Mouse (Mus musculus) hindbrain, embryonic 10.5 days (tissue): ENCODE data around the gene Selenbp1. TPM values are rescaled to one million over a fixed set of nuclear protein-coding genes. Genes with fewer than 3 reads are reported as not detected.
"Not testable (repeated sequence)": the region's sequence is repeated elsewhere in the genome, so short reads cannot be mapped to it uniquely, and the experiment has no call there.

ENCODE experiments used
- DNase-seq: peaks from one replicate; pipeline ENCODE4 v3.0.0-alpha.2; 2017; ENCODE audit warnings: low spot score
- H3K27ac ChIP-seq: fragments of 300-500 bp; sonication (generic); 2 replicates; pipeline ENCODE4 v1.5.1; 2016; ENCODE audit warnings: mild to moderate bottlenecking, moderate library complexity
- H3K27me3 ChIP-seq: fragments of 300-500 bp; sonication (generic); 2 replicates; pipeline ENCODE4 v1.6.1; 2016; ENCODE audit warnings: mild to moderate bottlenecking; ENCODE audit not compliant: poor library complexity, insufficient read depth, severe bottlenecking
- H3K36me3 ChIP-seq: fragments of 300-500 bp; sonication (generic); 2 replicates; pipeline ENCODE4 v1.6.1; 2016; ENCODE audit warnings: mild to moderate bottlenecking, moderate library complexity
- H3K4me1 ChIP-seq: fragments of 300-500 bp; sonication (generic); replicated peaks from 2 replicates; pipeline ENCODE4 v1.6.1; 2016; ENCODE audit warnings: mild to moderate bottlenecking
- H3K4me3 ChIP-seq: fragments of 300-500 bp; sonication (generic); 2 replicates; pipeline ENCODE4 v1.5.1; 2016; ENCODE audit warnings: mild to moderate bottlenecking, moderate library complexity
- H3K9me3 ChIP-seq: fragments of 300-500 bp; sonication (generic); 2 replicates; pipeline ENCODE4 v1.6.1; 2016; ENCODE audit warnings: mild to moderate bottlenecking, moderate library complexity
- WGBS: fragments of 180-500 bp; shearing (Covaris S2); methylation state at CpG from one replicate; pipeline ENCODE4 v1.1.7; 2016; 5-methylcytosine and 5-hydroxymethylcytosine counted together
- polyA plus RNA-seq: library from polyadenylated mRNA; unstranded; fragments of >200 nt; fragmentation: Nextera tagmentation; extraction: Ambion mirVana; gene quantifications from 2 replicates; pipeline ENCODE4 v1.2.1, GENCODE M21; 2016

The Selenbp1 gene
- 5.1 and 7.4 TPM in 2 replicates for polyA plus RNA-seq

DNA sequence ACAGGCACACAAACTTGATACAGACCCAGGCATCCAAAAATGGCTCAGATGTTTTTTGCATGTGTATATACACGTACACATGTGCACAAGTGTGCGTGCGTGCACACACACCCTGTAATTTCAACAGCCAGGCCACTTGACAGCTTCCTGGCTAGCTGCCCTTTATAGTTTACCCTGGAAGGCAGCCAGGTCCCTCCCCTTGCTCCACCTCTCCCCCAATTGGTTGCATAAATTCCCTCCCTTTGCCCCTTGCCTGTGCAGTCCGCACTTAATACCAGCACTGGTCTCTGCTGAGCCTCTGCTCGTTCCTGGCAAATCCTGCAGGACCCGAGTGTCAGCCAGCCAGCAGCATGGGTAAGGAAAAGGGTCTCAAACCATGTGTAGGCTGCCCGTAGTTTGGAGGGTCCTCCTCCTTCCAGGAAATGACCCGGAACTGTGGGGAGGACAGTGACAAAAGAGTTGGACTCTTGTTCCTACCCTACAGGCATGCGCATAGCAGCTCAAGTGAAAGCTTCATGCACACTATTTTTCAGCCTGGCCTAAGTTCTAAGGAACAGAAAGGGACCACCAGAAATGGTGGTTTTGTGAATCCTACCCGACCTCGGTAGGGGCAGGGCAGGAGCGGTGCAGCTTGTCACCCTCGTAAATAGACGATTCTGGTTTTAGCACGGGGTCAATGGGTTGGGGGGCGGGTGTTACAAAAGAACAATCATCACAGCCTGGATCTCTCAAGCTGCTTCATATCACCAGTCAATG, at the start of gene Selenbp1:
Selenbp1 (plus strand) TSS at position 248 of the 756 bp plus-strand sequence.
- H3K4me1 ChIP-seq, result peaks cover 15% of the 10 kb centered on the region
- H3K36me3 ChIP-seq, result no peaks in the 10 kb centered on the region
- peak within 1 kb of the TSS; percentile 79 for H3K27ac ChIP-seq
- WGBS, result 42% methylated on average over 16 of the region's 16 CpGs
- peak within 1 kb of the TSS; percentile 38 for H3K4me3 ChIP-seq
- DNase-seq, result peak; percentile 50
- H3K9me3 ChIP-seq, result no peaks in the 10 kb centered on the region
- no peaks in the 10 kb centered on the region for H3K27me3 ChIP-seq

DNA sequence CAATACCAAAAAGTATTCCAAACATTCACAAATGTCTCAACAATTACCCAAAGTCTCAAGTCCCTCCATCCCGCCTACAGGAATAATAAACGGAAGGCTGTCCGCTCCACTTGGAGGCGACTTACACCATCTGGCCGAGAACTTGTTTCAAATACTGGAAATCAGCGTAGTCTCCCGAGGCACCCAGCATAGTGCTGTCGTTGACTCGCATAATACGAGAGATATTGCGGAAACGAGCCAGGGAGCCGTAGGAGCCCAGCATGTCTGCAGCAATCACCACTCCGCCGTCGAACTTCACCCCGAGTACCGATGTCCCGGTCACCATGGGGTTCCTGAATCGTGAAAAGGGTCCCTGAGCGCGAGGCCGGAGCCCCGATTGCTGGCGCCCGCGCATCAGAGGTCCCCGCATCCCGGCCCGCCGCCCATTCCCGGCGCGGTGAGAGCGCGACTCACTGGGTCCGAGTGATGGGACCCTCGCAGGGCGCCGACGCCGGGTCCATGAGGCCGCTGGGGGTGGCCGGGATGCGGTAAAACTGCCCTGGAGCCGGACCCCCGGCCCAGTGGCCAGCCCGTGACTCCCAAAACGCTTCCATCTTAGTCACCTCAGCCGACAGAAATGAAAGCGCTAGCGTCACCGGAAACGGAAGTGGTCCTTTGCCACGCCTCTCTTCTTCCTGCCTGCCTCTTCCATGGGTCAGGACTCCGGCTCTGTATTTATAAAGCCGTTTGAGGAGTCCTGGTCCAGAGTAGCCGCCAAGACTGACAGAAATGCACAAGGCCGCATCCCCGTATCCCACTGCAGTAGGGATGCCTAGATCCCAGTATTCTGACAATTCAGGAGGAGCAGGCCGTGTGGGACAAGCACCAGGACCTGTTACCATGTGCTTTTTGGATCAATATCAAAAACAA, 46.3 kb upstream of the Selenbp1 start, which contains the start of gene Psmb4:
Psmb4 (minus strand) TSS at position 646 of the 909 bp plus-strand sequence.
- 1% methylated on average over 61 of the region's 61 CpGs for WGBS
- H3K4me3 ChIP-seq, result peak within 1 kb of the TSS; percentile 99
- H3K4me1 ChIP-seq, result peaks cover 22% of the 10 kb centered on the region
- peaks cover 42% of the 10 kb centered on the region for H3K36me3 ChIP-seq
- H3K27me3 ChIP-seq, result no peaks in the 10 kb centered on the region
- peak within 1 kb of the TSS; percentile 94 for H3K27ac ChIP-seq
- no peaks in the 10 kb centered on the region for H3K9me3 ChIP-seq
- DNase-seq, result peak; percentile 90

DNA sequence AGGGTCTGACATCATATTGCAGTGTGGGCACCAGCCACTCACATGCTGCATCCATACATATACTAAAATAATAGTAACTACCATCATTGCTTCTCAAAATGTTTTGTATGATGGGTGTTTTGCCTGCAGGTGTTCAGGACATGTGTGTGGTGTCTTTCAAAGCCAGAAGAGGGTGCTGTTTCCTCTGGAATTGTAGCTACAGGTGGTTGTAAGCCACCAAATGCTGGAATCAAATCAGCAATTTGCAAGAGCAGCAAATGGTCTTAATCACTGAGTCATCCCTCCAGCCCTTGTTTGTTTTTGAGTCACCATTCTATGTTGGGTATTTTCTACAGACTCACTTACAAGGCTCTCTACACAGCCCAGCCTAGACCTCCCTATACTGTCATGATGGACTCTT, 44.3 kb upstream of the Selenbp1 start:
- peaks cover 22% of the 10 kb centered on the region for H3K4me1 ChIP-seq
- H3K27me3 ChIP-seq, result no peaks in the 10 kb centered on the region
- no peak for DNase-seq
- H3K4me3 ChIP-seq, result no peak overlapping the region
- no peaks in the 10 kb centered on the region for H3K9me3 ChIP-seq
- no peak overlapping the region for H3K27ac ChIP-seq
- peaks cover 22% of the 10 kb centered on the region for H3K36me3 ChIP-seq

DNA sequence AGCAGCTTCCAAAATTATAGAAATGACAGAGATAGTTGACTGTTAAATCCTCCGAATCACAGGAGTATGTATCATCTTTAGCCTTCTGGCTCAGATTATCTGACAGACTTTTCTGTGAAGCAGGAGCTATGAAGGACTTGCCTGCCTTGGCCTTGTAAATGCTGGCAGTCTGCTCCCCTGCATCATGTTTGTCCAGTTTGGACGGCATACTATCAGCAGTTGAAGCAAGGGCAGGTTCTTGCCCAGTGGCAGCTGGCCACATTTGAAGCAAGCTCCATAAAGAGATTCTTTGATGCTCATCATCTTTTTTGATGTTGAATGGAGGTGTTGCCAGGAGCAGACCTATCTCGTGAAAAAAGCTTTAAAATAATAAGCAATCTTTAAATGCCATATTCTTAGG, 38.8 kb upstream of the Selenbp1 start:
- no peaks in the 10 kb centered on the region for H3K36me3 ChIP-seq
- no peak overlapping the region for H3K27ac ChIP-seq
- no peak overlapping the region for H3K4me3 ChIP-seq
- no peaks in the 10 kb centered on the region for H3K27me3 ChIP-seq
- 83% methylated on average over 3 of the region's 3 CpGs for whole genome bisulfite sequencing
- DNase-seq, result no peak
- H3K4me1 ChIP-seq, result no peaks in the 10 kb centered on the region
- no peaks in the 10 kb centered on the region for H3K9me3 ChIP-seq

DNA sequence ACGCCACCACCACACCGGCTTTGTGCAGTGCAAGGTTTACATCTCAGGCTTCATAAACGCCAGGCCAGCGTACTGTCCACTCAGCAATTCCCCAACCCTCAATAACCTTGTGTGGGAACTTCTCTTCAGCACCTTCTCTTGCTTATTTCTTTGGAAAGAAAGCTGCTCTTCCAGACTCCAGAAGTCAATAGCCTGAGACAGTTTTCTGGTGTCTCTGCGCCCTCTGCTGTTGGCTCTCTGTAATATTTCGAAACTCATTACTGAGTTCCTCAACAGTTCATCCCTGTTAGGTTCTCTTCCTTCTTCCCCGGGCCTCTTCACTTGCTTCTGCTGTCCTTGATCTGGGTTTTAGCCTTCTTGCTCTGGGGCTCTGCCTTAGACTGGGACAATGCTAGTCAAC, 30.1 kb upstream of the Selenbp1 start:
- no peaks in the 10 kb centered on the region for H3K36me3 ChIP-seq
- 24% methylated on average over 7 of the region's 7 CpGs for WGBS
- no peak overlapping the region for H3K4me3 ChIP-seq
- H3K9me3 ChIP-seq, result no peaks in the 10 kb centered on the region
- DNase-seq, result peak; percentile 52
- H3K4me1 ChIP-seq, result 0 out of 2 replicates have a peak, but pooled peaks cover 2% of the 10 kb centered on the region
- H3K27me3 ChIP-seq, result no peaks in the 10 kb centered on the region
- H3K27ac ChIP-seq, result no peak overlapping the region

DNA sequence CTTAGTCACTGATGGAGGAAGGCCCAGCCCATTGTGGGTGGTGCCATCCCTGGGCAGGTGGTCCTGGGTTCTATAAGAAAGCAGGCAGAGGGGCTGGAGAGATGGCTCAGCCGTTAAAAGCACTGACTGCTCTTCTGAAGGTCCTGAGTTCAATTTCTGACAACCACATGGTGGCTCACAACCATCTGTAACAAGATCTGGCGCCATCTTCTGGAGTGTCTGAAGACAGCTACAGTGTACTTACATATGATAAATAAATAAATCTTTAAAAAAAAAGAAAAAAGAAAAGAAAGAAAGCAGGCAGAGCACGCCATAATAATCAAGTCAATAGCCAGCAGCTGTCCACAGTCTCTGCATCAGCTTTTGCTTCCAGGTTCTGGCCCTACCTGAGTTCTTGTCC, 28.1 kb upstream of the Selenbp1 start:
- H3K36me3 ChIP-seq, H3K4me1 ChIP-seq, H3K4me3 ChIP-seq, H3K27me3 ChIP-seq, H3K9me3 ChIP-seq, H3K27ac ChIP-seq, DNase-seq: not testable (repeated sequence)
- 65% methylated on average over 3 of the region's 3 CpGs for WGBS

DNA sequence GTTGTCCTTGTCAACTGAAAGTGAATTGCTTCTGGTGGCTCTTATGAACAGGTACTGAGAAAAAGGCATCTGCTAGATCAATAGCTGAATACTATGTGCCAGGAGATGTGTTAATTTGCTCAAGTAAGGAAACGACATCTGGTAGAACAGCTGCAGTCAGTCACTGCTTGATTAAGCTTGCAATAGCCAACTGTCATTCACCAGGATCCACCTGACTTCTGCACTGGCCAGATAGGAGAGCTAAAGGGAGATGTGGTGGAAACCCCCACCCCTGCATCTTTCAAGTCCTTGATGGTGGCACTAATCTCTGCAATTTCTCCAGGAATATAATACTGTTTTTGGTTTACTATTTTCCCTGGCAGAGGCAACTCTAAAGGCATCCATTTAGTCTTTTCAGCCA, 26.4 kb upstream of the Selenbp1 start:
- Histone ChIP-seq H3K27me3 (no peaks in the 10 kb centered on the region), H3K27ac (no peak overlapping the region), H3K4me1 (0 out of 2 replicates have a peak, but pooled peaks cover 2% of the 10 kb centered on the region), H3K36me3 (no peaks in the 10 kb centered on the region), H3K4me3 (no peak overlapping the region), H3K9me3 (no peaks in the 10 kb centered on the region)
- WGBS, result 66% methylated on average over 1 of the region's 1 CpGs
- DNase-seq, result no peak

DNA sequence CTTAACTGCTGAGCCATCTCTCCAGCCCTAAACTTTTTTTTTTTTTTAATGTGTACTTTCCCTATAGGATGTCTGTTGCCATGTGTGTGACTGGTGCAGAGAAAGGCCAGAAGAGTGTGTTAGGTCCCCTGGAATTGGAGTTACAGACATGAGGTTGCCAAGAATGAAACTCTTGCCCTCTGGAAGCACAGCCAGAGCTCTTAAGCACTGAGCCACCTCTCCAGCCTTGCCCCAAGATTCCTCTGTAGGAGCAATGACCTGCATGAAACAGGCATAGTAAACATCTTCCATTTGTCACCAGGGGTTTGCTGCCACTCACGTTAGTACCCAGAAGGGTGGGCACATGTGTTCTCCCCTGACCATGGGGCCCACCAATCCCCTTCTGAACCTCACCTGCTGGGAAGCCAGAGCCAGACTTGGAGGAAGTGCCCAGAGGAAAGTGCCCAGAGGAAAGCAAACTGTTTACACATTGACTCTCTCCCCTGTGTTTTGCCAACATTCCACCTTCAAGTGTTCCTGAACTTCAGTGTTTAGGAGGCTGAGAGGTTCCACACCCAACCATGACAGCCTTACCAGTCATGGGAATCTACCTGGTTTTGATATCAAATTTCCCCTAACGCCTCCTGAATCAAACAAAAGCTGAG, 21.7 kb upstream of the Selenbp1 start:
- H3K27ac ChIP-seq, result no peak overlapping the region
- no peak overlapping the region for H3K4me3 ChIP-seq
- WGBS, result 72% methylated on average over 2 of the region's 2 CpGs
- H3K4me1 ChIP-seq, result no peaks in the 10 kb centered on the region
- H3K27me3 ChIP-seq, result no peaks in the 10 kb centered on the region
- DNase-seq, result no peak
- H3K36me3 ChIP-seq, result no peaks in the 10 kb centered on the region
- no peaks in the 10 kb centered on the region for H3K9me3 ChIP-seq

DNA sequence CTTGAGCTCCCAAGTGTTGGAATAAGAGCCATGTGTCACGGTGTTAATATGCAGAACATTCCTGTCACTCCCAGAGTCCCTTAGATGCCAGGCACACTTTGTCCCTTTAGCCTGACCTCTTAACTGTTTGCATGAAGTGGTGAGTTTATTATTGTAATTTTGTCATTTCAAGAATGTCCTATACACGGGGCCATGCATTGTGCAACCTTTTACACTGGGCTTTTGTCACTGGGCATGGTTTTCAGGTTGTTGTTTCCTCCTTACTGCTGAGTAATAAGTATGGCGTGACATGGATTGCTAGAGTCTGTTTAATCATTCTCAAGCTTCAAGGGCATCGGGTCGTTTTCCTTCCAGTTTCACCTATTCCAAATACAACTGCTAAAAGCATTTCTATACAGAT, 19.1 kb upstream of the Selenbp1 start:
- H3K36me3 ChIP-seq, result no peaks in the 10 kb centered on the region
- H3K4me1 ChIP-seq, result peaks cover 7% of the 10 kb centered on the region
- no peaks in the 10 kb centered on the region for H3K27me3 ChIP-seq
- no peak for DNase-seq
- no peak overlapping the region for H3K27ac ChIP-seq
- H3K9me3 ChIP-seq, result no peaks in the 10 kb centered on the region
- H3K4me3 ChIP-seq, result no peak overlapping the region
- 74% methylated on average over 5 of the region's 5 CpGs for WGBS

DNA sequence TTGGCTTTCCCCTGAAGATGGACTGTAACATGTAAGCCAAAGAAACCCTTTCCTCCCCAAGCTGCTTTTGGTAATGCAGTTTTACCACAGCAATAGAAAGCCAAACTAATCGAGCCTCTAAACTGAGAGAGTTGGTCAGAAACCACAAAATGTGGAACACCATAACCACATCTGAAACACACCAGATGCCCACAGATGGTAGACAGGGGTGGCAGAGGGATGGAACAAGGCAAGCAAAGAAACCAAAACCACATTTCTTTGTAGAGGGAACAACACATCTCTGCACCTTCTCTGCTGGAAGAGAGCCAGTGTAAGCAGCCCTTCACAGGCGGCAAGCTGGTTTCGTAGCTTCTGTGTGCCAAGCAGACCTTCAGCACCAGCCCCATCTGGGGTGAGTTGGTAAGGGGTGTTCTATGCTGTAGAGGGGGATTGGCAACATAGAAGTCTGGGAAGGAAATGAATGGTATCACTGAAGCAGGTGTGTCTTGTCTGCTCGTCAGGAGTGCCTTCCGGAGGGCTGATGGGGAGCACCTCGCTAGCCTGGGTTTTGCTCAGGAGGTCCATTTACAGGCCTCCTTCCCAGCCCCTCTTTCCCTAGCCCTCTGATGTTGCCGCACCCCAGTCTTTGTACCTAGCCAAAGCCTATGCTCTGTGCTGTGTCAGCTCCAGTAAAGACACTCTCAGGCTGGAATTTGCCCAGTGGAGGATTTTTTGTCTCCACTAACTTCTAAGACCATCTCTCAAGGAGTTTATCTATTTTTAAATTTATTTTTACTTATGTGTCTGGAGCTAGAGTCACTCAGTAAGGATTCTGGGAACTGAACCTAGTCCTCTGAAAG, 16.7 kb upstream of the Selenbp1 start:
- no peaks in the 10 kb centered on the region for H3K27me3 ChIP-seq
- peaks cover 7% of the 10 kb centered on the region for H3K4me1 ChIP-seq
- DNase-seq, result no peak
- no peak overlapping the region for H3K4me3 ChIP-seq
- 91% methylated on average over 7 of the region's 7 CpGs for WGBS
- no peaks in the 10 kb centered on the region for H3K36me3 ChIP-seq
- H3K9me3 ChIP-seq, result no peaks in the 10 kb centered on the region
- H3K27ac ChIP-seq, result no peak overlapping the region

DNA sequence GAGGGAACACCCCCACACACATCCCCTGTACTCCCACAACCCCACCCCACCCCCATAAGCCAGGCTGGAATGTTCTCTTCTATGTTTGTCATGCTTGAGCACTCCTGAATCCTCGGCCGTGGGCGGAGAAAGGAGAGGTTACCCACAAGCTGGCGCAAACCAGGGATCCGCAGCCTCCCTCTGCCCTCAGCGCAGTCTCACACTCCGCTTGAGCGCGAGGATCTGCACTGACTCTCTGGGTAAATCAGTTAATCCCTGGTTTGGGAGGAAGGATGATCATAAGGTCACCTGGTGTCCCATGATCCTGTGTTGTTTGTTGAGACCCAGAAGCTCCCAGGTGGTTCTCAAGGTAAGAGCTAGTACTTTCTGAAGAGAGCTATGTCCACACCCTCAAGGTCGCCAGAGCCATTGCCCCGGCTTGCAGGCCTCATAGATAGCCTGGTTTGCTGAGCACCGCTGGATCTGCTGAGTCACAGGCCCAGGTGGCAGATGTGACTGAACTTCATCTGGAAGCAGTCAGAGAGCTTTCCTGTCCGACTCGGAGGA, 15.0 kb upstream of the Selenbp1 start:
- DNase-seq, result no peak
- 60% methylated on average over 14 of the region's 14 CpGs for WGBS

DNA sequence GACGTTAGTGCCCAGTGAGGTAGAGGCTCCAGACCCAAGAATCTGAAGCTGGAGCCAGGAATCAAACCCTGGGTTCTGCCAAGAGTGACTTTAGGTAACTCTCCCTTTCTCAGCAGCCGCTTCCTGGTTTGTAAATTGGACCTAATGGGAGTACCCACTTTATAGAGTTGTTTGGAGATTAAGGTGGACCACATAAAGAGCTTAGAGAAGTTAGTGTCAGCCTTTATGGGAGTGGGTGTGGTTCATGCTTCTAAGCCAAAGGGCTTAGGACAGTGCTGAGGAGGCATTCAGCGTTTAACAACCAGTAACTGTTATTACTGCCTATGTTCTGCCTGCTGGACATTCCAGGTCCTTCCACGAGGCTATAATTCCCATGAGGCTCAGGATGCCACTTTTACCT, 14.0 kb upstream of the Selenbp1 start:
- no peak for DNase-seq
- H3K27me3 ChIP-seq, result no peaks in the 10 kb centered on the region
- no peak overlapping the region for H3K27ac ChIP-seq
- no peak overlapping the region for H3K4me3 ChIP-seq
- no peaks in the 10 kb centered on the region for H3K9me3 ChIP-seq
- H3K36me3 ChIP-seq, result no peaks in the 10 kb centered on the region
- H3K4me1 ChIP-seq, result peaks cover 7% of the 10 kb centered on the region
- 84% methylated on average over 4 of the region's 4 CpGs for WGBS

More for the DNA sequence above, 15.0 kb upstream of the Selenbp1 start:
- H3K4me1 ChIP-seq, result peaks cover 7% of the 10 kb centered on the region
- H3K9me3 ChIP-seq, result no peaks in the 10 kb centered on the region
- H3K27me3 ChIP-seq, result no peaks in the 10 kb centered on the region
- H3K4me3 ChIP-seq, result no peak overlapping the region
- no peaks in the 10 kb centered on the region for H3K36me3 ChIP-seq
- H3K27ac ChIP-seq, result peak overlapping the region; percentile 50; the same call in 1 of the 2 replicates
